In the genomic region with DNA sequence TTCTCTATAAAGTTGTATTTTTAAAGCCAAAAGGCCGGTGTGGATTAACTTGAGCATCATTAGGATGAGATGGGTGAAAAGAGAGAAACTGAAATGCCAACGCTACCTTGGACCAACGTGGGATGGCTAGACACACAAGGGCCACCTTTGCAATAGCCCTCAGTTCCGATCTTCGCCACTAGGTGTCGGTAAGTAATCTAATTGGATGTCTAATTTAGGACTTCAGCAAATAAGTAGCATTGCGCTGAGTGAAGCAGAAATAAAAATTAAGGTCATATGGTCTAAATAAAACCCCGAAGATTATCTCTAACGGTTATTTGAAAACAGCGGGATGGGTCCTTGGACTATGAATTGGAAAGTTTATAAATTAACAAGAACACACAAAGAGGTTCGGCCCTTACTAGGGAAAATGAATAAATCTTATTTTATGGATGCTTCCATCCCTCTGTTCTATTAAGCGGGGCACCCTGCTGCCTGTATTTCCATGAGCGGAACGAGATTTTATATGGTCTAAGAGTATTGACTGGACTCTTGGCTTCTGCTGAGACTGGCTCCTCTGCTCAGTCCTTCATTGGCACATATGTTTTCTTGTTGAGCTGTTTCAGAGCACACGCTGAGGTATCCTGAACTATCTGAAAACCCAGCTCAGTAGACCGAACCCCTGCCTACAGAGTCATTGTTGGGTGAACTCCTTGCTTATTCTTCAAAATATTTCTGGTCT, we compare ENCODE assay signal across 9 mouse cellular contexts.
DNase-seq lines count a peak whose midpoint lies in the region; ATAC-seq and TF ChIP-seq lines count a peak whose summit lies in the region.
"Had no signal": no experiment of that assay in that cellular context is flagged by ENCODE, and none has a peak within 500 bp of the region (broad histone marks: within the 10 kb centered on the region; RNA-seq: fewer than 3 reads in every experiment).

No protein-coding gene starts in this region.

- no peak overlapping the region for H3K4me2 ChIP-seq in kidney, embryonic 14.5 days (replicated peaks; ENCODE audit: low read depth, low read length)
- H3K4me2 ChIP-seq in midbrain, postnatal 0 days (ENCODE audit: low read depth, low read length, poor library complexity, severe bottlenecking) = no peak overlapping the region
- H3K4me2 ChIP-seq: stomach, embryonic 15.5 days had no signal

- H3K4me3 ChIP-seq in kidney, embryonic 14.5 days (ENCODE audit: low read length) = no peak overlapping the region
- H3K4me3 ChIP-seq in left cerebral cortex, adult 2 months = no peak overlapping the region
- no peak overlapping the region for H3K4me3 ChIP-seq in midbrain, postnatal 0 days (ENCODE audit: low read depth, low read length)
- H3K4me3 ChIP-seq: stomach, embryonic 15.5 days had no signal

- H3K27me3 ChIP-seq in kidney, embryonic 14.5 days (ENCODE audit: control insufficient read depth, insufficient read depth, low read length) = no peaks in the 10 kb centered on the region
- no peaks in the 10 kb centered on the region for H3K27me3 ChIP-seq in midbrain, postnatal 0 days (ENCODE audit: insufficient read depth, low read length)
- H3K27me3 ChIP-seq: stomach, embryonic 15.5 days had no signal

- 36% methylated on average over 16 of the region's 16 CpGs for WGBS in kidney, embryonic 14.5 days
- 30% methylated on average over 16 of the region's 16 CpGs for WGBS in midbrain, postnatal 0 days

- no peak overlapping the region for H3K9ac ChIP-seq in kidney, embryonic 14.5 days (ENCODE audit: low read depth, low read length)
- no peak overlapping the region for H3K9ac ChIP-seq in midbrain, postnatal 0 days (replicated peaks; ENCODE audit: low read length, poor library complexity, severe bottlenecking)
- H3K9ac ChIP-seq: stomach, embryonic 15.5 days had no signal

- H3K36me3 ChIP-seq in kidney, embryonic 14.5 days (ENCODE audit: control insufficient read depth, insufficient read depth, low read length) = no peaks in the 10 kb centered on the region
- H3K36me3 ChIP-seq in midbrain, postnatal 0 days (ENCODE audit: insufficient read depth, low read length) = no peaks in the 10 kb centered on the region
- H3K36me3 ChIP-seq: stomach, embryonic 15.5 days had no signal

- peak; percentile 67 for DNase-seq in kidney, adult 11 months
- peak; percentile 68 for DNase-seq in cerebellum, adult 8-10 months
- DNase-seq in frontal cortex, postnatal 10 days (ENCODE audit: low spot score in 2 of 2) = peak; percentile 28 to 71
- DNase-seq in induced T-regulatory cell, adult 2 months (ENCODE audit: low read depth) = peak; percentile 90
- DNase-seq in left cerebral cortex, adult 2 months (ENCODE audit: extremely low spot score in 1 of 2, low spot score in 2 of 2) = peak; percentile 80 to 86
- DNase-seq in midbrain, postnatal 0 days (ENCODE audit: low spot score) = peak; percentile 84
- peak; percentile 64 to 87 for DNase-seq in spleen, postnatal 10 days (ENCODE audit: low spot score in 2 of 2)

- H3K4me1 ChIP-seq in kidney, embryonic 14.5 days (ENCODE audit: control insufficient read depth, insufficient read depth, low read length) = no peaks in the 10 kb centered on the region
- H3K4me1 ChIP-seq in midbrain, postnatal 0 days (ENCODE audit: insufficient read depth, low read length) = no peaks in the 10 kb centered on the region

- H3K27ac ChIP-seq in kidney, embryonic 14.5 days (ENCODE audit: low read depth, low read length) = no peak overlapping the region
- no peak overlapping the region for H3K27ac ChIP-seq in left cerebral cortex, adult 2 months
- no peak overlapping the region for H3K27ac ChIP-seq in midbrain, postnatal 0 days (ENCODE audit: low read depth, low read length)
- H3K27ac ChIP-seq: stomach, embryonic 15.5 days had no signal

- no peak for ATAC-seq in kidney, embryonic 14.5 days (ENCODE audit: low FRiP score, low TSS enrichment)
- no peak for ATAC-seq in midbrain, postnatal 0 days (ENCODE audit: low FRiP score)

- intact Hi-C loops in left cerebral cortex, adult 2 months (cut with DNase I) = loop anchor here (1.0 to 10.0 kb wide), 3 partner anchors 274 to 572 kb away; no protein-coding TSS in a partner anchor

- H3K9me3 ChIP-seq in kidney, embryonic 14.5 days (ENCODE audit: control insufficient read depth, low read length) = no peaks in the 10 kb centered on the region
- no peaks in the 10 kb centered on the region for H3K9me3 ChIP-seq in midbrain, postnatal 0 days (ENCODE audit: low read length)
- H3K9me3 ChIP-seq: stomach, embryonic 15.5 days had no signal

- TF ChIP-seq CTCF in left cerebral cortex, adult 2 months (IDR thresholded peaks at IDR 0.05) = peak; percentile 99
- peak; percentile 95 for TF ChIP-seq CTCF in midbrain, postnatal 0 days (IDR thresholded peaks at IDR 0.05)
